Mouse (Mus musculus) liver, embryonic 12.5 days (tissue): ENCODE data around the gene Mrap. TPM values are rescaled to one million over a fixed set of nuclear protein-coding genes. Genes with fewer than 3 reads are reported as not detected.
A peak's percentile ranks its signal among the peaks of the same experiment; 100 is the strongest.

Experiments used
- ATAC-seq: fragments of 200-750 bp; cut with Nextera tagmentation; 2 replicates; pipeline ENCODE4 v1.8.0; 2017; ENCODE audit warnings: moderate number of reproducible peaks, mild to moderate bottlenecking, moderate library complexity
- H3K27ac ChIP-seq: fragments of 300-500 bp; sonication (generic); 2 replicates; pipeline ENCODE4 v1.5.1; 2016; ENCODE audit warnings: mild to moderate bottlenecking
- H3K27me3 ChIP-seq: fragments of 300-500 bp; sonication (generic); replicated peaks from 2 replicates; pipeline ENCODE4 v1.6.1; 2016; ENCODE audit warnings: mild to moderate bottlenecking, moderate library complexity
- H3K36me3 ChIP-seq: fragments of 300-500 bp; sonication (generic); 2 replicates; pipeline ENCODE4 v1.6.1; 2016; ENCODE audit warnings: mild to moderate bottlenecking, moderate library complexity
- H3K4me1 ChIP-seq: fragments of 300-500 bp; sonication (generic); 2 replicates; pipeline ENCODE4 v1.6.1; 2016
- H3K4me2 ChIP-seq: fragments of 300-500 bp; sonication (generic); 2 replicates; pipeline ENCODE4 v1.6.1; 2016; ENCODE audit warnings: mild to moderate bottlenecking, moderate library complexity
- H3K4me3 ChIP-seq: fragments of 300-500 bp; sonication (generic); 2 replicates; pipeline ENCODE4 v1.5.1; 2016; ENCODE audit warnings: mild to moderate bottlenecking, moderate library complexity
- H3K9ac ChIP-seq: fragments of 300-500 bp; sonication (generic); 2 replicates; pipeline ENCODE4 v1.6.1; 2016; ENCODE audit warnings: mild to moderate bottlenecking, moderate library complexity
- H3K9me3 ChIP-seq: fragments of 300-500 bp; sonication (generic); replicated peaks from 2 replicates; pipeline ENCODE4 v1.6.1; 2016; ENCODE audit warnings: mild to moderate bottlenecking, moderate library complexity
- WGBS: fragments of 180-500 bp; shearing (Covaris S2); methylation state at CpG from one replicate; pipeline ENCODE4 v1.1.7; 2016; ENCODE audit not compliant: insufficient replicate concordance; 5-methylcytosine and 5-hydroxymethylcytosine counted together
- polyA plus RNA-seq: library from polyadenylated mRNA; unstranded; fragments of >200 nt; fragmentation: Nextera tagmentation; extraction: Ambion mirVana; gene quantifications from 2 replicates; pipeline ENCODE4 v1.2.1, GENCODE M21; 2016

Mrap gene
- polyA plus RNA-seq, 1 experiment from 2014 or later: 68.2 TPM

DNA sequence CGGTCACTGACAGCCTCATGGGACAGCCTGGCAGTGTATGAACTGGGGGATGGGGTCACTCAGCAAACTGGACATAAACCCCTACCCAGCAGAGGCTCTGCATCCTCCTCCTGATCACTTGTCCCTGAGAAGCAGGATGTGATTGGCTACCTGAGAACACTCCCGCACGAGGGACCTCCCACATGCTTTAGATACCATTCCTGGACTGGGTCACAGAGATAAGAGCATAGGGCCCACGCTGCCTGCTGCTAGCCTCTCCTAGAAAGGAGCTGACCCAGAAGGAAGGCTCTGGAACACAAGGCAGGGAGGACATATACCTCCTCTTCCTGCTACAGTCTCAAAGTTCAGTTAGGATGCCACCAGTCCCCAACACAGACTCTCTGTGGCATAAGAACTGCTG is 22.5 kb downstream of the Mrap start:
- no peaks in the 10 kb centered on the region for H3K27me3 ChIP-seq
- peak overlapping the region; percentile 1; the same call in 1 of the 2 replicates for H3K4me3 ChIP-seq
- peak; percentile 98 for ATAC-seq
- 29% methylated on average over 4 of the region's 4 CpGs for WGBS
- peak overlapping the region; percentile 48 for H3K9ac ChIP-seq
- H3K36me3 ChIP-seq: peaks cover 88% of the 10 kb centered on the region
- peaks cover 36% of the 10 kb centered on the region for H3K4me1 ChIP-seq
- H3K27ac ChIP-seq: peak overlapping the region; percentile 81
- peak overlapping the region; percentile 51 for H3K4me2 ChIP-seq
- H3K9me3 ChIP-seq: no peaks in the 10 kb centered on the region; the same call in 1 of the 2 replicates

DNA sequence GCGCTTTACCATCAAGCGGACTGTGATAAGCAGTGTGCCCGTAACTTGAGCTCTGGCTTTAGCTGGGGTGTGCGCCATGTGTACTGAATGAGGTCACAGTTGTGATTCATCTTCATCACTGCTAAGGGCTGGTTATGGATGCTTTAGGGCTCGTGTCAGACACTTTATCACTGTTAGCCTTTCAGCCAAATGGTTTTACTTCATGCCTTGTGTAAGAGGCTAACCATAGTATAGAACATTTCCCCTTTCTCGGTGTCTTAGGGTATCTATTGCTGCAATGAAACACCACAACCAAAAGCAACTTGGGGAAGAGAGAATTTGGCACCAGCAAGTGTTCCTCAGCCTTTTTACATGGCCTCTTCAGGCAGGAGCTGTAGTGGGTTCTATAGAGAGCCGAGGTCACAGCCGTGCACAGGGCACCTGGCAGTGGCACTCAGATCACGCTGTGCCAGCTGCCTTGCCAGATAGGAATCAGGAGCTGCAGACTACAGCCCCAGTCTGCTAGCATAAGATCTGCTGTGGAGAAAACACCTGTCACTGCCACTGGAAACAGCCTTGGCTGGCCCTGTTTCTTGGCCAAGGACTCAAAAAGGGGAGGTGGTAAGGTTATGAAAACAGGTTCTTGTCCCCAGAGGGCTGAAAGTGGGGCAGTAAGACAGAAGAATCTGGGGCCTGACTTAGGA is 27.3 kb downstream of the Mrap start:
- H3K9me3 ChIP-seq: no peaks in the 10 kb centered on the region; the same call in 1 of the 2 replicates
- no peak overlapping the region for H3K4me3 ChIP-seq
- no peak overlapping the region for H3K9ac ChIP-seq
- no peaks in the 10 kb centered on the region for H3K27me3 ChIP-seq
- H3K27ac ChIP-seq: no peak overlapping the region
- peaks cover 20% of the 10 kb centered on the region for H3K4me1 ChIP-seq
- no peak overlapping the region for H3K4me2 ChIP-seq
- no peak for ATAC-seq
- H3K36me3 ChIP-seq: peaks cover 91% of the 10 kb centered on the region
- 78% methylated on average over 9 of the region's 9 CpGs for WGBS

DNA sequence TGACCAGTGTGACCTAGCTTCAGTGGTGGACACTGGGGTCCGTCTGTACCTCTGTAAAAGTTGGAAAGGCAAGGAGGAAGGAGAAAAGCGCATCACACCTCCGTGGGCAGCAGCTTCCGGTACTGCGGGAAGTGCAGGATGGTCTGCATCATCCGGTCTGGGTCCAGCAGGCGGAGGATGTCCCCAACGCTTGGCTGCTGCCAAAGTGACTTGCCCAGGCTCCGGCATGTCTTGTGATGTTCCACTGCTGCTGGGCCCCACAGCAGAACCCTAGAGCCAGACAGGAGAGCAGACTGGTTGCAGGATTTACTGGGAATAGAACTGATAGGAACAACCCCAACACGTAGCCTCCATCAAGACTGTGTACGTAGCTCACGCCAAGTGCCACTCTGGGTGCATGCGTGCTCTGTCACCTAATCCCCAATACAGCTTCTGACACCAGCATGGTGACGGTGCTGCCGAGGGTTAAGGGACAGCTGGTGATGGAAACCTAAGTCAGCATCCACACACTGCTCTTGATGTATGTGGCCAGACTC is 29.0 kb downstream of the Mrap start:
- peaks cover 96% of the 10 kb centered on the region for H3K36me3 ChIP-seq
- ATAC-seq: no peak
- H3K4me1 ChIP-seq: peaks cover 4% of the 10 kb centered on the region
- no peaks in the 10 kb centered on the region; the same call in 1 of the 2 replicates for H3K9me3 ChIP-seq
- no peak overlapping the region for H3K4me3 ChIP-seq
- no peak overlapping the region for H3K9ac ChIP-seq
- WGBS: 90% methylated on average over 15 of the region's 15 CpGs
- H3K4me2 ChIP-seq: no peak overlapping the region
- no peaks in the 10 kb centered on the region for H3K27me3 ChIP-seq
- no peak overlapping the region for H3K27ac ChIP-seq

DNA sequence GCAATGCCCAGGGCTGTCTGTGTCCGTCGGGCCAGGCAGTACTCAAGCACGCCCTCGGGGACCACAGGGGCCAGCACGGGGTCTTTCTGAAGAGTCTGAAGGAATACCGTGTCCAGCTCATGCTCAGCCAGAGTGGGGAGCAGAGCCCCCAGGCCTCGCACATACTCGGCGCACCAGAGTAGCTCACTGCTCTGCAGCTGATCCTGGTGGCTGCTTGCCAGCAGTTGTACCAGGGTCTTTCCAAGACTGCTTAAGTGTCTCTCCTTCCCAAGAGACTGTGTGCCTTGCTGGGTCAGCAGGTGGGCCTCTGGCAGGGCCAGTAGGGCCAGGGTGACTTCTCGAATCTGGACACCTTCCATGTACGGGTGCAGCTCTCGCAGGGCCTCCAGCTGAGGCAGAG is 36.2 kb downstream of the Mrap start:
- H3K9me3 ChIP-seq: no peaks in the 10 kb centered on the region
- no peak overlapping the region for H3K4me3 ChIP-seq
- ATAC-seq: no peak
- H3K9ac ChIP-seq: no peak overlapping the region
- H3K27me3 ChIP-seq: no peaks in the 10 kb centered on the region; the same call in 1 of the 2 replicates
- peaks cover 99% of the 10 kb centered on the region for H3K36me3 ChIP-seq
- WGBS: 82% methylated on average over 12 of the region's 12 CpGs
- H3K27ac ChIP-seq: no peak overlapping the region
- no peaks in the 10 kb centered on the region for H3K4me1 ChIP-seq
- H3K4me2 ChIP-seq: no peak overlapping the region

DNA sequence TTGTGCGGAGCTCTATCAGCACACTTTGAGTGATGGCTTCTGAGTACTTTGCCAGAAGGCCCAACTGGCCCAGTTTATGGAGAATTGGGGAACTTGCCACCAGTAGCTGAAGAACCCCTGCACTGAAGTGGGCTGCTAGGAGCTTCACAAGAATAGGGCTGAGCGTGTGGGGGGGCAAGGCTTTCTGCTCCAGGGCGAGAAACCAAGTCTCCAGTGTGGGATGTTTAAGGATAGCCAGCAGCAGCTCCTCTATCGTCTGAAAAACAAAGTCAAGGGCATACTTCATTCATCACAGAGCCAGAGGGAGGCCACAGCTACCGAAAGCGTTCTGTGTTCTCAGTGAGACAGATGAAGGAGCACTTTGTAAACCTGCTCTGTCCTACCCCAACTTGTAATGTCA is 36.6 kb downstream of the Mrap start:
- H3K9ac ChIP-seq: no peak overlapping the region
- no peak for ATAC-seq
- WGBS: 81% methylated on average over 6 of the region's 6 CpGs
- no peaks in the 10 kb centered on the region for H3K4me1 ChIP-seq
- H3K36me3 ChIP-seq: peaks cover 99% of the 10 kb centered on the region
- H3K27ac ChIP-seq: no peak overlapping the region
- no peaks in the 10 kb centered on the region; the same call in 1 of the 2 replicates for H3K27me3 ChIP-seq
- no peak overlapping the region for H3K4me3 ChIP-seq
- no peaks in the 10 kb centered on the region for H3K9me3 ChIP-seq
- no peak overlapping the region for H3K4me2 ChIP-seq

DNA sequence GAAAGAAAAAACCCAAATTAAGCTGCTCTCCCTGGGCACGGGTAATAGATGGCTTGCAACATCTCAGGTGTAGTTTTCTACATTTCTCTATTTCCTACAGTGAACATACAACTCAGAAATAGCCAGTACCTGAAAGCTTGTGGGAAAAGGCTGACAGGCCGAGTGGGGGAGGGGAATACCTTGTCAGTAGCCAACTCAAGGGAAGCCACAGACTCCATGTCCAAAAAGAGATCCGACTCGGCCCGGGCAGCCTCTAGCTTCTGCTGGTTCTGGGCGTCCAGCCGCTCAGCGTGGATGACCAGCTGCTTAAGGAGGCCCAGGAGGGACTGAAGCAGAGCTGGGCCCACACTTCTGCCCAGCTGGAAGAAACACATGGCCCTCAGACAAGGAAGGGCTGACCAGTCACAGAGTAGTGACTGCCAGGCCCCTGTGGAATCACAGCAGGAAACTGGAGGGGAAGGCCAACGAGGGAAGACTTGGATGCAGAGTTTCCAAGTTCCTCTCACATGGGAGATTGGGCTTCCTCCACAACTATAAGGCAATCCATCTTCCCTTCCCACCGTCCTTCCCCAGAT is 38.0 kb downstream of the Mrap start:
- no peak for ATAC-seq
- no peaks in the 10 kb centered on the region for H3K4me1 ChIP-seq
- H3K36me3 ChIP-seq: peaks cover 99% of the 10 kb centered on the region
- WGBS: 82% methylated on average over 10 of the region's 10 CpGs
- no peak overlapping the region for H3K4me3 ChIP-seq
- H3K27ac ChIP-seq: no peak overlapping the region
- H3K9ac ChIP-seq: no peak overlapping the region
- H3K4me2 ChIP-seq: no peak overlapping the region
- H3K27me3 ChIP-seq: no peaks in the 10 kb centered on the region; the same call in 1 of the 2 replicates
- no peaks in the 10 kb centered on the region for H3K9me3 ChIP-seq

DNA sequence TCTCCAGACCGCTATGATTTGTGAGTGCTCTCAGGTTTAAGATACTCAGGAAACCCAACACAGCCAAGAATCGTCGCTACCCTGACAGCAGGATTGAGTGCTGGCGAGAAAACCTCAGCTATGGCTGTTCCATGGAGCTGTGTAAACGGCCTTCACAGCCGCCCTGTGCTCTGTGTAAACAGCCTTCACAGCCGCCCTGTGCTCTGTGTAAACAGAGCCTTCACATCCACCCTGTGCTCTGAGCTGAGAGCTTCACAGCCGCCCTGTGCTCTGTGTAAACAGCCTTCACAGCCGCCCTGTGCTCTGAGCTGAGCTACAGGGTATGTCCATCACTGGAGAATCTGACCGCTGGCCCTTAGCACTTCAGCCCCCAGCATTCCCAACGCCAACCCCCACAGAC is 41.8 kb downstream of the Mrap start:
- Histone ChIP-seq H3K36me3 (peaks cover 96% of the 10 kb centered on the region), H3K4me1 (no peaks in the 10 kb centered on the region), H3K9ac (no peak overlapping the region), H3K9me3 (no peaks in the 10 kb centered on the region), H3K27ac (no peak overlapping the region), H3K4me3 (no peak overlapping the region), H3K27me3 (no peaks in the 10 kb centered on the region; the same call in 1 of the 2 replicates), H3K4me2 (no peak overlapping the region)
- 70% methylated on average over 11 of the region's 11 CpGs for WGBS
- ATAC-seq: peak; percentile 81

DNA sequence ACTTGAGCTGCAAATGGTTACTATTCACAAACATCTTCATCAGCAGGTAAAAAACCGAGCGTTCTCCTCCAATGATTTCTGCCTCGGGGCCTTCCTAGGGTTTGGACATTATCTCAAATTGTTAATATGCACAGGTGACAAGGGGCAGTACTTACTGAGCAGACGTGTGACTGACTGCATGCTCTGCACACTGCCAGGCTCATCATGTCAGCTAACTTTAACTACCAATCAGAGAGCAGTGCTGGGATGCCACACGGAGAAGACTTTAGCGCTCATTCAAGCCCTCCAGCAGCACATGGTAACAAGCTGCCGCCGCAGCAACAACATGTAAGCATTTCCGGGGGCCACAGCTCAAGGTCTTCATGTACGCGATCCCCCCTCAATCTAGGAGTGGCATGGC is 45.3 kb downstream of the Mrap start:
- Histone ChIP-seq H3K9me3 (no peaks in the 10 kb centered on the region), H3K27ac (no peak overlapping the region), H3K27me3 (no peaks in the 10 kb centered on the region), H3K4me2 (no peak overlapping the region), H3K4me3 (no peak overlapping the region), H3K4me1 (peaks cover 5% of the 10 kb centered on the region), H3K9ac (no peak overlapping the region), H3K36me3 (peaks cover 97% of the 10 kb centered on the region)
- ATAC-seq: no peak
- 88% methylated on average over 11 of the region's 11 CpGs for WGBS

DNA sequence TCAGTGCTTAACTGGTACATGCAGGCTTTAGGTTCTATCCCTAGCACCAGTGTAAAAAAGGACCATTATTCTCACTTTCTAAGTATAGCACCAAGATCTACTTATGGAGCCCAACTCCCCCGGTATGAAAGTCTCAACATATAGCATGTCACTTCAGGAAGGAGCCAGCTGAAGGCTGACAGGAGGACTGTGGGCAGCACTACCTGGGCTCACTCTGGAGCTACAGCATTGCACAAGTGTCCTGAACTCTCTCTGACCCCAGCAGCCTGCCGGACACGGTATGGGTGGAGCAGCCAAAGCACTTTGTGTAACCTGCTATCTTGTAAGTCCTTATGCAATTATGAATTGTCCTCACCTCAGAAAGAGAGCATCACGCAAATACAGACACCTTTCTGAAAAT is 47.2 kb downstream of the Mrap start:
- Histone ChIP-seq H3K27ac (no peak overlapping the region), H3K4me3 (no peak overlapping the region), H3K9ac (no peak overlapping the region), H3K9me3 (no peaks in the 10 kb centered on the region), H3K36me3 (peaks cover 97% of the 10 kb centered on the region), H3K4me1 (peaks cover 11% of the 10 kb centered on the region), H3K27me3 (no peaks in the 10 kb centered on the region), H3K4me2 (no peak overlapping the region)
- 87% methylated on average over 4 of the region's 4 CpGs for WGBS
- ATAC-seq: no peak

DNA sequence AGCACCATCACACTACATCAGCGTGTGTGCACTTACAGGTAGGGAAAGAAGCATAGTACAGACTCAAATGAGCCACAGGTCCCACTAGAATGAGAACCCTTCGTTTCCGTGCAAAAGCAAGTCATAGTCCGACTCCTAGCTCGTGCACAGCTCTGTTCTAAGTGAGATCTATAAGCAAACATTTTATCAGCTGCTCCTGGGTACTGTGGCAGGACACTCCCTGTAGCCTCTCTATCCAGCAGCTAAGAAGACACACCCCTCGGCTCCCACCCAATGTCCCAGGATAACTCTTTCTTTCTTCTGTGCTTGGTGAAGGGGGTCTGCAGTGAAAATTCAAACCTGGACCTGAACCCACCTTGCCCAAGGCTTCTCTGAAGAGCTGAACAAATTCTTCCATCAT is 50.6 kb downstream of the Mrap start:
- Histone ChIP-seq H3K9me3 (no peaks in the 10 kb centered on the region), H3K4me3 (no peak overlapping the region), H3K27ac (peak overlapping the region; percentile 50), H3K9ac (no peak overlapping the region), H3K36me3 (peaks cover 100% of the 10 kb centered on the region), H3K27me3 (no peaks in the 10 kb centered on the region), H3K4me2 (no peak overlapping the region), H3K4me1 (peaks cover 11% of the 10 kb centered on the region)
- ATAC-seq: peak; percentile 80
- WGBS: 72% methylated on average over 6 of the region's 6 CpGs

DNA sequence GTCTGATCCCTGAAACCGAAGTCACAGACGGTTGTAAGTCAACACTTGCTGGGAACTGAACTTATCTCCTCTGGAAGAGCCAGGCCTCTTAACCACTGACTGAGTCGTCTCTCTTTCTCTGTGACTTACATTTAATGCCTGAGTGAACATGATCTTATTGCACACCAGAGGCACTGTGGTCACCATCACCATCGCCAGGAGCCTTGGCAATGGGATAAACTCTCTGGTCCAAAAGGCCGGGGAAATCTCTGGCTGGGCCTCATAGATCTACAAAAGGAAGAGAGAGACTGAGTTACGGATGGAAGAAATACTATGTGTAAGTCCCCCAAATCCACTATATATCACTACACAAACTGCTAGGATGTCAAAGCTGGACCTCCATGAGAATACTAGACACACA is 52.9 kb downstream of the Mrap start:
- H3K27me3 ChIP-seq: no peaks in the 10 kb centered on the region
- H3K4me3 ChIP-seq: no peak overlapping the region
- WGBS: 81% methylated on average over 6 of the region's 6 CpGs
- peaks cover 98% of the 10 kb centered on the region for H3K36me3 ChIP-seq
- H3K9me3 ChIP-seq: no peaks in the 10 kb centered on the region
- no peak overlapping the region for H3K4me2 ChIP-seq
- no peak for ATAC-seq
- peaks cover 11% of the 10 kb centered on the region for H3K4me1 ChIP-seq
- H3K27ac ChIP-seq: no peak overlapping the region
- no peak overlapping the region for H3K9ac ChIP-seq

DNA sequence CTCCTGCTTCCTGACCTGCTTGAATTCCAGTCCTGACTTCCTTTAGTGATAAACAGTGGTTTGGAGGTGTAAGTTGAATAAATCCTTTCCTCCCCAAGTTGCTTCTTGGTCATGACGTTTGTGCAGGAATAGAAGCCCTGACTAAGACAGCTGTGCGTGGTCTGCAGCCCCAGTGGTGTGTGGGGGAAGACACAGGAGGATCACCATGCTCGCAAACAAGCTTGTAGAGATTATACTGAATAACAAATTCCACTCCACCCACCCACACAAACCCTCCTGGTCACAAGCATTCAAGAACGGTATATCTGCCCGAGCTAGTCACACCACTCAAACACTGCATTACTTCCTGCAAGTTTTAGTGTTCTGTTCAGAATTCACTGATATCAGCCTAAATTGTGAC is 54.1 kb downstream of the Mrap start:
- H3K9ac ChIP-seq: no peak overlapping the region
- ATAC-seq: no peak
- H3K27me3 ChIP-seq: no peaks in the 10 kb centered on the region
- no peak overlapping the region for H3K4me3 ChIP-seq
- H3K4me1 ChIP-seq: peaks cover 11% of the 10 kb centered on the region
- peaks cover 98% of the 10 kb centered on the region for H3K36me3 ChIP-seq
- H3K9me3 ChIP-seq: no peaks in the 10 kb centered on the region
- no peak overlapping the region for H3K4me2 ChIP-seq
- no peak overlapping the region for H3K27ac ChIP-seq
- WGBS: 81% methylated on average over 5 of the region's 5 CpGs
